Mouse (Mus musculus) stomach, adult 2 months (tissue): ENCODE data around the gene Zfp263. TPM values are rescaled to one million over a fixed set of nuclear protein-coding genes. Genes with fewer than 3 reads are reported as not detected.

Experiments
- polyA plus RNA-seq: library from polyadenylated mRNA; depleted of rRNA; stranded (reverse); fragments of >200 nt; gene quantifications from 2 replicates; pipeline ENCODE4 v1.2.3, GENCODE M21; 2012; rRNA removed

Zfp263 gene
- polyA plus RNA-seq, result 2.3 and 2.7 TPM in 2 replicates

GRCm38 (mm10) chr16:3743503-3744185 is at the start of gene Zfp263:
Gene Zfp263, plus strand, starts transcription at chr16:3744093.

GRCm38 (mm10) chr16:3717980-3718379 is 25.9 kb upstream of the Zfp263 start, which contains the start of gene Mefv:
Gene Mefv, minus strand, starts transcription at chr16:3718097.

Other genes with a start within 250 kb of the Zfp263 start
- not detected in 2 replicates for gene Olfr161, start 153.1 kb upstream of the Zfp263 start, polyA plus RNA-seq
- 0.05 and 0.13 TPM in 2 replicates for gene Mefv, start 26.0 kb upstream of the Zfp263 start, polyA plus RNA-seq
- not detected in 2 replicates for gene Olfr15, start 86.8 kb downstream of the Zfp263 start, polyA plus RNA-seq
- gene Zfp174, start 103.2 kb downstream of the Zfp263 start, polyA plus RNA-seq, result 0.26 and 0.38 TPM in 2 replicates
- gene Naa60, start 128.3 kb downstream of the Zfp263 start, polyA plus RNA-seq, result 30.6 and 34.5 TPM in 2 replicates
- 0.62 and 0.76 TPM in 2 replicates for gene Zfp597, start 140.5 kb downstream of the Zfp263 start, polyA plus RNA-seq
- gene Gm20695, start 140.6 kb downstream of the Zfp263 start, polyA plus RNA-seq, result not detected in 2 replicates
- gene 1700037C18Rik, start 164.6 kb downstream of the Zfp263 start, polyA plus RNA-seq, result 5.5 and 11.8 TPM in 2 replicates
- gene Cluap1, start 164.7 kb downstream of the Zfp263 start, polyA plus RNA-seq, result 1.4 and 1.9 TPM in 2 replicates
- gene Nlrc3, start 232.5 kb downstream of the Zfp263 start, polyA plus RNA-seq, result 0.81 and 1.8 TPM in 2 replicates